Mouse (Mus musculus) neural tube, embryonic 10.5 days (tissue): ENCODE data around the gene Nnmt.

Experiments used
- DNase-seq: peaks from one replicate; pipeline ENCODE4 v3.0.0-alpha.2; 2017; ENCODE audit warnings: low spot score; ENCODE audit errors: extremely low spot score

The Nnmt gene

DNA sequence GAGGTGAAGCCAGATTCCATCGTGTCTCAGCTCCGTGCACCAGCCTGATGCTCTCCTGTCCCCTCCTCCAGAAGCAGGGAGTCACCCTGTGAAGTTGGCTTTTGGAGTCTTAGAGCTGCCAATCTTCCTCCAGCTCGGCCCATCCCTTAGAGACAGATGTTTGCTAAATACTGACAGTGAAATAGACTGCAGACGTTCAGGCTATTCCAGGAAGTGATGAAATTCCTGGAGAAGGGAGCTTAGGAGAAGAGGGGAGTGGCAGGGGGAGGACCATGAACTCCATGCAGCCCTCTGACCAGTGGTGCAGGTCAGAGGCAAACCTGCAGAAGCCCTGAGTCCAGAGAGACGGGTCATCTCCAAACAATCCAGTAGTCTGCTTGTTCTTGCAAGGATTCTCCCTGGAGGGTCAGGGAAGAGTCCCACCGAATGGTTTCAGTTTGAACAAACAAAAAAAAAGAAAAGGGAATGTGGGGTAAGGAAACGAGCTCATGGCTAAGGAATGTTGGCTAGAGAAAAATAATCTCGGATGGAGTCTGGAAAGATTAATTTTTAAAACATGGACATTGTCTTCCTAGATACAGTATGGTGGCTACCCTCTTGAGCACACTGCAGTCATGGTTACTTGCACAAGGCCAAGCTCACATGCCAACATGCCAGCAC, at the start of gene Nnmt:
Nnmt (minus strand) TSS at position 215 of the 660 bp plus-strand sequence.
- peak; percentile 12 for DNase-seq

DNA sequence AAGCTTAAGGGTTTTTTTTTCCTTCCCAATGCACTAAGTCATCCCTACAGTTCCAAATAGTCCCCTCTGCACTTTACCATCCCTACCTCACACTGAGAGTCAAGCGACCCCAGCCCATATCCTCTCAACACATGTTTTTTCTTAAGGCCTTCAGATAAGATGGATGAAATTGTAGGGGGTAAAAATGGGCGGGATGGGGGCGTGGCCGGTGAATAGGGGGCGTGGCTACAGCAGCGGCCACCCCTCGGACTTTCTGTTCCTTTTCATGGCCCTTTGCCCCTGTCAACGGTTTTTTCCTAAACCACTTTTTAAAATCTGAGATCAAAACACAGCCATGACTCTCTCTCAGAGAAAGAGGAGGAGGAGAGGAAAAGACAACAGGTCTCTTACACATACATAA, 49.8 kb upstream of the Nnmt start:
- DNase-seq, result peak; percentile 58

DNA sequence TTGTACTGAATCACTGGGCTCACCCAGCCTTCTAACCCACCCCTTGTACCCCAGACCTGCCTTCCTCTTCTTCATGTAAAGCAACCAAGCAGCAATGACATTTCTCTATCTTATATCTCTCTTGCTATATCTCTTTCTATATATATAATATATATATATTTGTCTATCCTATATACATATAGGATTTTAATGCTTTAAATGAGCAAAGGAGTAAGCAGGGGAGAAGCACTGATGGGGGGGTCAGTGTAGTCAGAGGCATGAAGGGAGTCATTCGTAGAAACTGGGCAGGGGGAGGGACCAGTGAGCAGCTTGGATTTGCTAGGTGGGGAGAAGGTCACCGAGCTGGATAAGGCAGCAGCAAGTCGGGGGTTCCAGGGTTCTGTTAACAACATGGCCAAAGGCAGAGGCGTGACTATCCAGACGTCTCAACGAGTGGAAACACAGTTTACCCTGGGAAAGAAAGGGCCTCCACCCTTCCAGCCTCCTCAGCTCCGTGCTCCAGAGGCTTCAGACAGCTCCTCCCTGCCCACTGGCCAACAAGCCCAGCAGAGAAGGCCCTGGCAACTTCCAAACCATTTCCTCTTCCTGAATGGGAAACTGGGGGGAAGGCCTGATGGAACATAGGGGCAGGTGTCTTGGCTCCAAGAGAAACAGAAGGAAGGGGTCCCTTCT, 48.6 kb upstream of the Nnmt start:
- DNase-seq, result no peak

- DNase-seq, result no peak
These were observed 47.1 kb upstream of the Nnmt start for GRCm38 (mm10) chr9:48652026-48652425.

GRCm38 (mm10) chr9:48650846-48651245, 45.9 kb upstream of the Nnmt start:
- no peak for DNase-seq

DNA sequence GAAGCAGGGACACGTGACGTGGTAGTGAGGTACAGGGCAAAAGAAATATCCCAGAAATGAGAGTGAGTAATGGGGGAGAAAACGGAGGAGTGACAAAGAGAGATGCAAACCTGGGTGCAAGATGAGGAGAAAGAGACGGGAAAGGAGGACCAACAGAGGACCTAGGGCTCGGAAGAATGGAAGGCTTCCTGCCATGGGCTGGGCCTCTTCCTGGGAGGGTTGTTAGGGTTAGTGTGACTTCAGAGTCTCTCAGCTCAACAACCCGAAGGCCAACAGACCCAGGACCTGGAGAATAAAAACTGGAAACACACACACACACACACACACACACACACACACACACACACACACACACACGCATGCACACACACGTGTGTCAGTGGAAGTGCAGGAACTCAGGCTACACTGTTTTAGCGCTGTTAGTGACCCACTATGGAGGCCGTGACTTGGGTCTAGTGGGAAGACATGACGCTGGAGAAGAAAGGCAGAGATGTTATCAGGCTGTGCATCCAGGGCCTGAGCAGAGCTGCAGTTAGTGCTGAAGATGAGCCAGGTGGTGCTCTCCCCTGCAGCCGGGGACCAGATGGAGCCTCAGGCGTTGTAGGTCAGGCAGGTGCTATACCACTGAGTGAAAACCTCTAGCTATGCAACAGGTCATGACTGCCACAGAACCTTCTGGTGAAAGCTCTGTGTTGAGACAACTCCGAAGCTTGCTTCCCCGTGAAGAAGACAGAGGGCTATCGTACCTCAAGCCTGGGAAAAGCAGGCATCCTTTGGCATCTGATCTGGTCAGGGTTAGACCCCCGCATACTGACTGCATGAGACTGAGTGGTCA, 45.1 kb upstream of the Nnmt start:
- no peak for DNase-seq

GRCm38 (mm10) chr9:48649098-48649766, 44.3 kb upstream of the Nnmt start:
- DNase-seq, result peak; percentile 86

DNA sequence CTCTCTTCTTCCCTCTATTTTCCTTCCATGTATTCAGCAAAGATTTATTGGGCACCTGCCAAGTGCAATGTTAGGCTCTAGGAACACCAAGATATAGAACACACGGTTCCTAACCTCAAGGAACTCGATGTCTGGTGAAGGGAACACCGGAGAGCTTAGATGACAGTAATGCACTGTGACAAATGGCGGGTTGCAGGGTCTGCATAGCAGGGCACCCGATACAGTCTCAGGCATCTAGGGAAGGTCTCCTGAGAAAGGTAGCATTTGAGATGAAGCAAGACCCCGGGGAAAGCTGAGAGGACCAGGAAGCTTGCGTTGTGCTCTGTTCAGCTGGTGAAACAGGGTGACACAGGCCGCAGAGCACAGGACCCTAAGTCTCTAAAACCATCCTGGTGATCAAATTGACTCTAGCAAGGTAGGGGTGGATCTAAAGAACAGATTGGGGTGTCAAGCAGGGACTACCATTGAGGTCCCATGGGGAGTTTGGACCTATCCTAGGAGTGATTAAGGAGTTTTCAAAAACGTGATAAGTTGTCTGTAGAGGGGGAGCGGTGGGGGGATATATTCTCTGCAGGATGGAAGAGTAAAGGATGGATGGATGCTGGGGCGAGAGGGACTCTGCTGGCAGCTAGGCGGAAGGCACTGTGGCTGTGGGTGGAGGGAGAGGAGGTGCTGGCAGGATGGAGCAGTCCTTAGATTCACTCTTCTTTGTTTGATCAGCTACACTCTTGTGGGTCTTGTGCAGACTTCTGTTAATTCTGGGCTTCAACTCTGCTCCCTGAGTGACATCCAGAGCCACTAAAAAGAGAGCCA, 43.5 kb upstream of the Nnmt start:
- no peak for DNase-seq

GRCm38 (mm10) chr9:48647648-48648284, 42.8 kb upstream of the Nnmt start:
- DNase-seq, result peak; percentile 23

DNA sequence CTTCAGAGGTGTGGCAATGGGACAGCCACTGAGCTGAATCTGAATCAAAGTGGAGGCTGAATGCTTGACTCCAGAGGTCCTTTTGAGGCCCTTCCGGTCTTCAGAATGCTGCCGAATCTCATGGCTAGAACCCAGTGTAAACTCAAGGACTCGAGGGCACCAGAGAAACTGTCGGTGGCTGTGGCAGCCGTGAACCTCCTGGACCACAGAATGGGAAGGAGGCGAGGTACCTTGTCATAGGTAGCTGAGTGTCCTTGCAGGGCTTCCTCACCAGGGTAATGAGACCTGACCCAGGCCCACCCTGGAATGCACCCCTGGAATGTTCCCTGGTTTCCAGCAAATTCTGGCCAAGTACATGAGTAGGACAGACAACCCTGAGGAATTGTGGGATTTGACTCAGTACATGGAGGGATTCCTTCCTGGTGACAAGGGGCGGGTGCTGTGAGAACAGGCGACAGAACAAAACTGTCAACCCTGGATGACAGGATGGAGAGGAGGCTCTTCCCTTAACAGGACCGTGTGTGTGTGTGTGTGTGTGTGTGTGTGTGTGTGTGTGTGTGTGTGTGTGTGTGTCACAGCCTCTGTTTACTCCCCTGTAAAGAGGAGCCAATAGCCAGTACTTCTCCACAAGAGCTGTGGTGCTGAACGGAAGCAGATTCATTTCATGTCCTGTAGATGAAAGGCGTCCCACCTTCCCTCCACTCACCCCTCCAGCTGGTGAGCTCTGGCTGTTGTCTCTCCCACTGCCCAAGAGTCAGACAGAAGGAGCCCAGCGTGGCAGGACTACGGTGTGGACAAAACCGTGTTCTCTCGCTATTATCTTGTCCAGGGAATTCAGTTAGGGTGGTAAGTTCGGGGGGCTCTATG, 42.1 kb upstream of the Nnmt start:
- peak; percentile 18 for DNase-seq

DNA sequence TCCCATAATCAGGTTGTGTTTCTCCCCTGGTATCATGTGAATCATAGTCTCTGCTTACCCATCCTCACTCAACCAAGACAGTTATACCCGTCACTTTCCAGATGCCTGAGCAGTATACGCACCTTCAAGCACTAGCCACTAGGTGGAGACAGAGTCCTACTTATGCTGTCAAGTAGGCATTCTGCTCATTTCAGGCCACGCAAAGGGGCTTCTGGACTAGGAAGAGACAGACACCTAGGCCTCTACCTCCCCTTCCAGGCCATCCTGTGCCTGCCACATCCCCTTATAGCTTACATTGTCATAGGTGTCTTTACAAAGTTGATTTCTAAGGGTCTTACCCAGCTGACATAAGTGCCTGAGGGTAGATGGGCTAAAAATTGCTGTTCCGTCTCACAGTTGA, 41.3 kb upstream of the Nnmt start:
- DNase-seq, result peak; percentile 83

DNA sequence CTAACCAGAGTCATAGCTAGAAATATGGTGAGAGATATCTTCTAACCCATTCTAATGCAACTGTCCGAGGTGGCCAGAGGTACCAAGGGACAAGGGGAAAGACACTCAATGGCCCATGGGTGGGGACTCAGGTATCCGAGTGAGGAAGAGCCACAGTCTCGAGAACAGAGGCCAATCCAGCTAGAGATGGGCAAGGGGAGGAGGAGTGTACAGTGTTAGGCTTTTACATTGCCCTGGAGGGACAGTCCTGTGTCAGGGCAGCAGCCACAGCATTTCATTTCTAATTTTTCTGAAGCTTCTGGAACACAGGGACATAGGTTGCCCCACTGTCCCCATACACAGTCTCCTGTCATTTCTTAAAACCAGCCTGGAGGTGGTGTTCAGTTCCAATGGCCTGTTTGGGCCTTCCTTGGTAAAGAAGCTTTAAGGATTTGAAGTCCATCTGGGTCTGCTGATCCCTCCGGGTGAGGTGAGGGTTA, 40.7 kb upstream of the Nnmt start:
- DNase-seq, result no peak

GRCm38 (mm10) chr9:48644926-48645647, 40.1 kb upstream of the Nnmt start:
- DNase-seq, result peak; percentile 17

- peak; percentile 8 for DNase-seq
These were observed 39.4 kb upstream of the Nnmt start for GRCm38 (mm10) chr9:48644376-48644775.

GRCm38 (mm10) chr9:48641636-48642035, 36.7 kb upstream of the Nnmt start:
- DNase-seq, result peak; percentile 7

DNA sequence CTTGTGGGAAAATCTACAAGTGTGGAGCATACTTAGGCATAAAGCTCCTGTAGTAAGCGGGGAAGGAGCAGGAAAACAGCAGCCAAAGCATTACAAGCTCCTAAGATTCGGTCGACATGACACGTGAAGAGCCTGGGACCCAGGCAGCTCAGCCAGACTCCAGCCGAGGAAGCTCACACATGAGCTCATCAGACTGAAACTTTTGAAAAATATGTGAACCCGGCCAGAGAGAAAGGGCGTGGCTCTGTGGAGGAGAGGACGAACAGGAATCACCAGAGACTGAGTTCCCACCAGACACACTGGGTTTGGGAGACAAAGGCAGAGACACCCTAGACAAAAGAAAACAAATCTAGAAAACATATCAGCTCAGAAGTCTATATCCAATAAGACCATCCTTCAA, 35.9 kb upstream of the Nnmt start:
- peak; percentile 4 for DNase-seq

DNA sequence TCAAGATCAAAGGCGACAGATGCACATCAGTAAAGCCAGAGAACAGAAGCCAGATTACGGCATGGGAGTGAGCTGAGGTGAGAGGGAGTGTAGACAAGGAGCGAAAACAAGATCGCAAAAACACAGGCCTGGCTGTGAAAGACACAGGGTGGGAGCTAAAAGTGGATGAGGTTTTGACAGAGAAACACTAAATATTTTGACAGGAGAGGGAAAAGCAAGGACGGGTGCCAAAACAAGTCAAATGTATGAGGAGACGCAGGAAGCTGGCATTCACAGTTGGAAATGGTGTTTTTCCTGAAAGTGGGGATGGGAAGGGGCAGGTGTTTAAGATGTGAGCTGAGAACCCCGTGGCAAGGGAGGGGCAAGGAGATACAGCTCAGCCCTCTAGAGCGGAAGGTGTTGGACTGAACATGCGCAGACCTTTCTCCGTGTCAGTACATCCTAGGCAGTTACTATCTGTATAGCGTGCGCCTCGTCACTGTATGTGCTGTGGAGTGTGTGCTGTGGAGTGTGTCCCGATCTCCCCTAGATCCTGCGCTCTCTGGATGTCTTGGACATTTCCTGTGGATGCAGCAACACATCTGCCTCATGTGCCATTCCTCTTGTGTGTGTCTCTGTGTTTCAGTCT, 33.3 kb upstream of the Nnmt start:
- peak; percentile 11 for DNase-seq

DNA sequence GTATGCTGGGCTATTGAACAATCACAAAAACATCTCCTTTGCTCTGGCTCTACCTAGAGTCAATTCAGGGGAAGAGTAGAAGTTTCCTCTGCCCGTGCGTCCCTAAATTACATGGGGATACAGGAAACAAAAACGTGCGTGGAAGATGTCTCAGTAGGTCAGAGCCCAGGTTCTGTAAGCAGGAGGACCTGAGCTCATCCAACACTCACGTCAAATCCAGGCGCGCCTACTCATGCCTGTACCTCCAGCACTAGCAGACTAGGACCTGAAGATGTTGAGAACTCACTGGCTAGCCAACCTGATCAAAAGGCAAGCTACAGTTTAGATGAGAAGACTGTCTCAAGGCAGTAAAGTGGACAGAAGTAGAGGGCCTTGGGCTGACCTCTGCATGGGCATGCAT, 32.2 kb upstream of the Nnmt start:
- peak; percentile 7 for DNase-seq
